Mouse (Mus musculus): ENCODE data around the gene Hba-a2.

GRCm38 (mm10) chr11:32256566-32256965, 39.7 kb upstream of the Hba-a2 start:
- no peak for TF ChIP-seq CTCF (IDR thresholded peaks at IDR 0.05; ENCODE audit: low read depth)
- no peak for TF ChIP-seq EP300 (IDR thresholded peaks at IDR 0.05; ENCODE audit: low read depth)
